Mouse (Mus musculus): Measurements from ENCODE around the gene Wnk1. TPM values are rescaled to one million over a fixed set of nuclear protein-coding genes. Genes with fewer than 3 reads are reported as not detected.

The Wnk1 gene
- 10 to 100 TPM; 73.7 to 99.1 TPM for polyA plus RNA-seq (2017; shearing (Covaris generic))

DNA sequence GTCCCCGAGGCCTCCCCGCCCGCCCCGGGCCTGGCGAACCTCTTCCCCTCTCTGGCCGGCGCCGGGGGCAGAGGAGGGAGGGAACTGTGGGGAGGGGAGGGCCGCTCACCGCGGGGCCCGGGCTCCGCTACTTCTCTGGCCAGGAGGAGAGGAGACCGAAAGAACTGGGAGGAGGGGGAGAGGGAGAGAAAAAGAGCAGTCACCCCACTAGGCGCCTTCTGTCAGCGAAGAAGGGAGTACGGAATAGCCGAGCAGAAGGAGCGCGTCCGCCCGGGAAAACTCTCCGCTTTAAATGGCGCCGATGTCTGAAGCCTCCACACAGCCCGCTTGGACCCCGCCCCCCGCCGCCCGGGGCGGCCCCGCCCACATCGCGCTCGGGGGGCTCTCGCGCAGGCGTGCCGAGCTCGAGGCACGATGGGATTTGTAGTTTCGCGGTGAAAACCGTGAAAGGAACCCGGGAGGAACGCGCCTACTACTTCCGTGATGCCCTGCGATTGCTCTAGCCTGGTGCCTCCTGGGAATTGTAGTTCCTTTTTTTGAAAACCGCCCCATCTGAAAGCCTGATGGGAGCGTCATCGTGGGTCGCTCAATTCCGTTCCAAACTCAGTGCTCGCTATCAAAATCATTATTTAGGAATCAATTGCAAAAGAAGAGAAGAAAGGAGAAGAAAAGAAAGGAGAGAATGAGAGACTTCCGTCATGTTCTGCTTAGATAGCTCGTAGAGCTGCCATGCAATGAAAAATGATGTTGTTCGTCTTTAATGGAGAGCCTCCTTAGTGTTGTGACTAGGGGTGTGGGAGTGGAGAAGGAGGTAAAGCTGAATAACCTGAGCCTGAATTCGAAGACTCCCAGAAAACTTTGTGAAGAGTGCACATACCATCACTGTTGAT is at the start of gene Wnk1:
Wnk1 (minus strand) TSS at position 307 of the 890 bp plus-strand sequence.

GRCm38 (mm10) chr6:119902204-119903080 is 136.0 kb downstream of the Wnk1 start, which contains the start of gene Rad52:
Rad52 (plus strand) TSS chr6:119902698.

Other genes with a start within 250 kb of the Wnk1 start
- 10 to 100 TPM; 14.1 to 15.5 TPM for gene Erc1, start 190.5 kb downstream of the Wnk1 start, polyA plus RNA-seq (2017; shearing (Covaris generic))
- 10 to 100 TPM; 36.2 to 55.1 TPM for gene Rad52, start 136.0 kb downstream of the Wnk1 start, polyA plus RNA-seq (2017; shearing (Covaris generic))
- 1 to 10 TPM in 1 of 2 experiments, not detected in 1; 2.1 TPM for gene Ninj2, start 54.7 kb upstream of the Wnk1 start, polyA plus RNA-seq (2017; shearing (Covaris generic))